Mouse (Mus musculus) central nervous system, embryonic 14 days (tissue): Measurements from ENCODE around the gene Lmntd1. TPM values are rescaled to one million over a fixed set of nuclear protein-coding genes. Genes with fewer than 3 reads are reported as not detected.

Source experiments
- polyA plus RNA-seq: library from polyadenylated mRNA; depleted of rRNA; stranded (reverse); fragments of >200 nt; gene quantifications from 2 replicates; pipeline ENCODE4 v1.2.3, GENCODE M21; 2012; rRNA removed

Gene Lmntd1
- 0.82 and 1.3 TPM in 2 replicates for polyA plus RNA-seq

DNA sequence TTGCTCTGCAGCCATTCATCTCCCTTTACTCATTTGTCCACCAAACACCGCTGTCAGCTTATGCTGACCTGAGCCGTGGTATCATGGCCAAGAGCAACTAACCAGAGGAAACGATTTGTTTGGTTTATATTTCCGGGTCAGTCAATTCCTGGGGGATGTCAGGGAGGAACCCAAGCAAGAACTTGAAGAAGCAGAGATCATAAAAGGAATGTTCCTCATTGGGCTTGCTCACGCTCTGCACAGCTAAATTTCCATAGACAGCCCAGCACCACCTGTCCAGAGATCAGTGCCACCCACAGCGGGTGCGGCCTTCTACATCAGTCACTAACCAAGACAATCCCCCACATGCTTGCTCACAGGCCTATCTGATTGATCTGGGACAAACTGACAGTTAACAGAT lies at the start of gene Lmntd1:
Gene Lmntd1 (minus strand): TSS at position 101 of the 400 bp plus-strand sequence.

GRCm38 (mm10) chr6:145615666-145616210 lies 1.6 kb upstream of the Lmntd1 start, which contains the start of gene Tuba3b:
Gene Tuba3b (plus strand): TSS chr6:145615757.

Other genes with a start within 250 kb of the Lmntd1 start
- not detected in 2 replicates for gene Tuba3b, start 1.4 kb upstream of the Lmntd1 start, polyA plus RNA-seq
- gene Rassf8, start 132.4 kb upstream of the Lmntd1 start, polyA plus RNA-seq: 11.9 and 20.1 TPM in 2 replicates